Mouse (Mus musculus) gastrocnemius, postnatal 36 days (tissue): Measurements from ENCODE around the gene Clic4. TPM values are rescaled to one million over a fixed set of nuclear protein-coding genes. Genes with fewer than 3 reads are reported as not detected.
"Not testable (repeated sequence)": the region's sequence is repeated elsewhere in the genome, so short reads cannot be mapped to it uniquely, and the experiment has no call there.

ENCODE experiments used
- DNase-seq, 2 experiments: peaks; one replicate each; pipeline ENCODE4 v3.0.0; 2022
- intact Hi-C: fragments of 180-260 bp; cut with DNase I; formaldehyde crosslinking; loops from one replicate; pipeline ENCODE4 v1.15.1; 2025
- total RNA-seq, 2 experiments: library from RNA; stranded (reverse); gene quantifications; 2 replicates each; pipeline ENCODE4 v1.2.3; 2021

Gene Clic4
- total RNA-seq, 2 experiments from 2014 or later = 22.4 to 24.3 TPM

DNA sequence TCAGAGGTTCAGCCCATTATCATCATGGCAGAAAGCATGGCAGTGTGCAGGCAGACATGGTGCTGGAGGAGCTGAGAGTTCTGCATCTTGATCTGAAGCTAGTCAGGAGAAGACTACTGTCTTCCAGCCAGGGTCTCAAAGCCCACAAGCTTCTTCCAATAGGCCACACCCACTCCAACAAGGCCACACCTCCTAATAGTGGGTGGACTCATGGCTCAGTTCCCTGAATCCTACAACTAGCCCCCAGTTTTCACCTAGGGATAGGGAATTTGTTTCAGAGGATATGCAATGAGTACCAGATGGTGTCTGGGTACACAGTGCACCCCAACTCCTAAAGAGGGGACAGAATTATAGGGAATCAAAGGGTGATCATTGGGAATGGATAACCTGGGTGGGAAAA is 24.0 kb upstream of the Clic4 start:
- intact Hi-C loops = no loop called here
- DNase-seq = no peak

DNA sequence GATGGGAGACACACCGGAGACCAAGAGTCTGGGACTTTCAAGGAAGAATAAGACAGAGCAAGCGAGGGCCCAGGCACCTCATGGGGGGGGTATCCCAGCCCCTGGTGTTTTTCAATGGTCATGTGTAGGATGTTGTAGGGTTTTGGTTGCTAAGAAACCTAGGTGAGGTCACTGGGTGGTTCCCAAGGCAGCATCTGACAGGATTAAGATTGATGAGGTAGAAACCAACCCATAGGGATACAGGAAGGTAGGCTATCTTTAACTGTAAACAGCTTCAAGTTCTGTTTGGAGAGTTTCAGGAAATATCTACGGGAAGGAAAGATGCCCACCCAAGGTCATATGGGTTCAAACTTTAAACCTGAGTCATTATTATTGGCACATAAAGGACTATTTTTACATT is 21.2 kb upstream of the Clic4 start:
- intact Hi-C loops = no loop called here
- no peak for DNase-seq

DNA sequence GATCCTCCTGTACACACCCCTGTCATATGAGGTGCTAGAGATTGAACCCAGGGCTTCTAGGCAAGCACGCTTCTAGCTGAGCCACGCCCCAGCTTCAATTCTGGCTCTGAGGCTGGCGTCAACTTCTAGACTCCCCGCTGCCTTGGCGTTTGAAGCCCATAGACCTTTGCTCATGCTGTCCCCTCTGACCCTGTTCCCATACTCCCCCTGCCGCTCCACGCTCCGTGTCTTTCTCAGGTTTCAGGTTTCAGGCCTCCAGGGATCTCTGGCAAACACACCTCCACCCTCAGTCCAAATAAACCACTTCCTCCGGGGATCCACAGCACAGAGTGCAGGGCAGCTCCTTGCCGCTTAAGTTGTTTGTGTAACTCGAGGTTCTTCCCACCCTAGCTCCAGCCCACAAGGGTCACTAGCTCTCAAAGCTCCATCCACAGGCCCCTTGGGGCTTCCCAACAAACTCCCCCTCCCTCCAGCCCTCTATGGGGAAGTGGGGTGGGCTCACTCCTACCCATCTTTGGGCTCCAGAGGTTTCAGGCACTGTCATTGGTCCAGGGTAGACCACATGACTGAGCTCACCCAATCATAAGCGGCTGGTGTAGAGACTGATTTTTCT is 20.0 kb upstream of the Clic4 start:
- intact Hi-C loops = no loop called here
- peak in 1 of 2 experiments; percentile 38 for DNase-seq

DNA sequence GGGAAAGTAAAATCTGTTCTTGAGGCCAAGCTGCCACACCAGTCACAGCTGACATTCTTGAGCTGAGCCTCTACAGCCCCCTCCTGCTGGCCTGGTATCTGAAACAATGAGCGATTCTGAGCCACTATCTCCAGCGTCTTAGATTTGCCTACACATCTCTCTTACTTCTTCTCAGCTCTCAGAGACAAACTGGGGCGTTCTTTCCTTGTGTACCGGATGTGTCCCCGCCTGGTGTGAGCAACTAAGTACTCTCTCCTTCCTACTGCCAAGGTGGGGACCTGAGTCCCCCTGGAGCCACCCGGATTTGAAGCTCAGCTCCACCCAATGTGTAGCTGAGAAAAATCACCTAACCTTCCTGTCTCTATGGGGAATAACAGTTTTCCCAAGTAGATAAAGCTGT is 19.2 kb upstream of the Clic4 start:
- DNase-seq = no peak
- intact Hi-C loops = no loop called here

DNA sequence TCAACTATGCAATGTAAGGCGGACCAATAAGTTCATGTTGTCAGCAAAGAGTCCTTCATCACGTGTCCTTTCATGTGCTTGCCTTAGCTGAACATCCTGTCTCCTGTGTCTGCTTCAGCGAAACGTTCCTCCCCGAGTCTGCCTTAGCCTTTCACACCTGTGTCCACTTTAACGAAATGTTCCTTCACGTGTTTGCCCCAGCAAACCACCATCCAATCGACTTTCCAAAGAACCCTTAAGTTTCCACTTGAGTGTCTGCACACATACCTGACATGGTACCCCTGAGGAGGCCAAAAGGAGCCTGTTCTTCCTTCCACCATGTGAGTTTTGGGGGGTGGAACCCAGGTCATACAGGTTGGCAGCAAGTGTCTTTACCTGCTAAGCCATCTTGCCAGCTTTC is 18.6 kb upstream of the Clic4 start:
- intact Hi-C loops = no loop called here
- DNase-seq = no peak

DNA sequence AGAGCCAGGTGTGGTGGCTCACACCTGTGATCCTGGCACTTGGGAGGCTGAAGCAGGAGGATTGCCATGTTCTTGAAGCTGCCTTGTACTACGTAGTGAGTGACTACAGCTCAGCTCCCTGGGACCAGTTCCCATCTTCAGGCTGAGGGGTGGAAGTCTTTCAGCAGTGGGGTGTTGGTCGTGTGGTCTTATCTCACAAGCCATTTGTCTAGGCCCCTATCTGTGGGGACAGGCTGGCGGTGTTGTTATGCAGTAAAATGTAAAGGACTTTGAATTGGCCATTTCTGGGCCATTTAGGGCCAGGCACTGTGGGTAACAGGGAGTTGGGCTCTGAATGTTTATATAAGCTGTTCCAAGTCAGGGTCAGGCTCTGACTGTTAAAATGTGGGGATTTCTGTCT is 15.4 kb upstream of the Clic4 start:
- intact Hi-C loops = no loop called here

DNA sequence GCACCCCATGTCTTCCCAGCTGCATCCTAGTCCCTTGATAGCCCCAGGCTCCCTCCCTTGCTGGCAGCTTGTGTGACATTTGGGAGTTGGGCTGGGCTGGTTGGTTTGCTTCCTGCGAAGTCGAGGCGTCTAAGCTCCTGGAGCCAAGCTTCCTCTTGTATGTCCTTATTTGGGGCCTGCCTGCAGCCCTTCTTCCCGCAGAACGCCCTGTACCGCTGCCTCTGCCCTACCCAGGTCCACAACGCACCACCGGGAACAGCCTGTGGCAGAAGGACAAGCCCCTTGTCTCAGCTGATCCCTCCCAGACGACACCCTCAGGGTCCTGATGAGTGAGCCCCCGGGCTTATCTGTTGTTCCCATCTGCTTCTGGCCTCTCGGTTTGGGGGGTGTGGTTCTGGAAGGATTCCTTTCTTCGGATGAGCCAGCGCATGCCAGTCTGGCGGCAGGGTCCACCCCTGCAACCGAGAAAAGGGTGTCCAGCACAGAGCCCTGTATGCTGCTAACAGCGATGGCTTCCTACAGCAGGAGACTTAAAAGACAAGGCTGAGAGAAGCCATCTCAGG is 14.3 kb upstream of the Clic4 start:
- no peak for DNase-seq
- intact Hi-C loops = no loop called here

More for the DNA sequence above, 15.4 kb upstream of the Clic4 start:
- DNase-seq = no peak

DNA sequence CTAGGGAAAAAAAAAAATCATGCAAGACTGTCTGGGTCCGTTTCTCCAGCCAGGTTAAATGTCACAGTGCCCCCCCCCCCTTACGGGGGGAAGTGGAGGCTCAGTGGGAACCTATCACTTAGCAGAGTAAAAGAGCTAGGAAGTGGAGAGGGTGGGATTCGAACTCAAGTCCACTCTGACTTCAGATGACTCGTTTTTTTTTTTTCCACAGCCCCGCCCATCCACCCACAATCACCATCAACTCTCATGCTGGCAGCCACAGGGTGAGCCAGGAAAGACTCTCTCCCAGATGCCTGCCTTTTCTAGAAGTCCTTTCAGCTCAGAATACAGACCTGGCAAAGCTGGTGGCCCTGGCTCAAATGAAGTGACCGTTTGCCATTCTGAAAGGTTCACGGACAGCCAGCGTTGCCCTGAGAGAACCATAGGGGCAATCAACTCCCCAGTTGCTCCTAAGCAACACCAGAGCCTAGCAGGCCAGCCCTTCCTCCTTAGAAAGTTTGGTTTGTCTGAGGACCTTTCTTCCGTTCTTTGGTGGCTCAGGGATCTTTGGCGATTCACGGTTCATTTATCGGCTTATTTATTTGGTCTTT is 13.5 kb upstream of the Clic4 start:
- intact Hi-C loops = no loop called here
- no peak for DNase-seq

DNA sequence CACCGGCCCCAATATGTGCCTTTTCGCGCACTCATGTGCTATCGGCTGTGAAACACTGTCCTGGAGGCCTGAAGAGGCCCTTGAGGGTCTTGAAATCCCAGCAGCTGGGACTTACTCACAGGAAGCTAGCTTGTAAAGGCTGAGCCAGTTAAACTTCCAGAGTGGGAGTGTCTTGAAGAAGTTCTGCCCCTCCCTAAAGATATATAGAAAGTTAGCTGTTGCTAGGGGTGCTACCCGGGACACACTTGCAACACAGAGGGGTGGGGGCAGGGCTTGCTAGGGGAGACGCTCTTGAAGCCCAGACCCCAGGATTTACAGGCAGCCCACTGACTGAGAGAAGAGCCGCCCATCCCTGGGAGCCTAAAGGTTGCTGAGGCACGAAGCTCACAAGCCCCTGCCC is 12.8 kb upstream of the Clic4 start:
- intact Hi-C loops = no loop called here
- DNase-seq = no peak

DNA sequence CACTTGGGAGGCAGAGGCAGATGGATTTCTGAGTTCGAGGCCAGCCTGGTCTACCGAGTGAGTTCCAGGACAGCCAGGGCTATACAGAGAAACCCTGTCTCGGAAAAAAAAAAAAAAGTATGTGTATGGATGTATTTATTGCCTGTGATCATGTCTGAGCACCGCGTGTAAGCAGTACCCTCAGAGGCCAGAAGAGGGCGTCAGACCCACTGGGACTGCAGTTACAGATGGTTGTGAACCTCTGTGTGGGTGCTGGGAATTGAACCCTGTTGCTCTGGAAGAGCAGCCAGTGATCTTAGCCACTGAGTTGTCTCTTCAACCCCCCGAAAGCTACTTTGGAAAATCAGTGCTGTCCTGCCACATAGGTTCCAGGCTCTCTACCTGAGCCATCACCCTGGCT is 11.3 kb upstream of the Clic4 start:
- intact Hi-C loops = no loop called here
- DNase-seq = no peak

DNA sequence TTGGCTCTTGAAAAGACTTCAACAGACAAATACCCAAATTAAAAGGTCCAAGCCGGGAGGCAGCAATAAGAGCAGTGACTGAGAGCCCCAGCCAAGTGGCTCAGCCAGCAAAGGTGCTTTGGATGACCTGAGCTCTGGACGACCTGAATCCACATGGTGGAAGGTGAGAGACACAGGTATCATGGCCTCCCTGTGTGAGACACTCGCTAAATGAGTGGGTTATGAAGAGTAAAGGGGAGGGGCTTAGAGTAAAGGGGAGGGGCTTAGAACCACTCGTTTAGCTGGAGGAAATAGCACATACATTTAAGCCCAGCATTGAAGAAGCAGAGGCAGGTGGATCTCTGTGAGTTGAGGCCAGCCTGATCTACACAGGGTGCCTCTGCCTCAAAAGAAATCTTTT is 10.8 kb upstream of the Clic4 start:
- no peak for DNase-seq
- intact Hi-C loops = no loop called here

DNA sequence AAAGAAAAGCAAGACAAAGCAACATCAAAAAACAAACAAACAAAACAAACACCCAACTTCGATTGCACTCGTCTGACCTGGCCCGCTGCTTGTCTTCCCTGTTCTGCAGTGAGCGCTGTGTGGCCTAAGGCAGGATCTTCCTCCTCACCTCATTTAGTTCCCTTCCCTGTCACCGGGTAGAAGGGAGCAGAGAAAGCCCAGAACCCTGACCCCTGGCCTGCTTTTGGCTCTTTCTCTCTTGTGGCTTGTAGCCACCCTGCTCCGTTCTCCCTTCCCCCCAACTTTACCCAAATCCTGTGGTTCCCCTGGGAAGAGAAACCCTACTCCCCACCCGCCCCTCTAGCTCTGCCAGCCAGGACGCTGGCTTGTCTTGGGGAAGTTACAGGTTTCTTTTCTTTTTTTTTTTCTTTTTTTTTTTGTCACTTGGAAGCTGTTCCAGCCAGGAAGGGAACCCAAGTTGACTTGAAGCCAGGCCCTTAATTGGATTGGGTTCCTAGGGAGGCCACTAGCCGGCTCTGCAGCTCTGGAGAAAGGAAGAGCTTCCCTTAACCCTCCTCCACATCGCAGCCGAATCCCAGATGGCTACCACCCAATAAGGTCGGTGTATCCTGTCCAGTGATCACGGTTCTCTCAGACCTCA is 10.2 kb upstream of the Clic4 start:
- intact Hi-C loops = no loop called here
- DNase-seq = peak in 1 of 2 experiments; percentile 33

DNA sequence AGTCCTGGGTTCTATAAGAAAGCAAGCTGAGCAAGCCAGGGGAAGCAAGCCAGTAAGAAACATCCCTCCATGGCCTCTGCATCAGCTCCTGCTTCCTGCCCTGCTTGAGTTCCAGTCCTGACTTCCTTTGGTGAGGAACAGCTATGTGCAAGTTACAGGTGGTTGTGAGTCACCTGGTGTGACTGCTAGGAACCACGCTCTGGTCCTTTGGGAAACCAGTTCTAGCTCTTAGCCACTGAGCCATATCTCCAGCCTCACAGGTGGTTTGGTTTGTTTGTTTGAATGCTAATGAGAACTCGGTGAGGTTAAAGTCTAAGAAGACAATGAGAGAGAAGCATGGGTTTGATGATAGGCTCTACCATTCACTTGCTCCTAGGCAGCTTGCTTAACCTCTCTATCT is 7.4 kb upstream of the Clic4 start:
- intact Hi-C loops, DNase-seq: not testable (repeated sequence)

DNA sequence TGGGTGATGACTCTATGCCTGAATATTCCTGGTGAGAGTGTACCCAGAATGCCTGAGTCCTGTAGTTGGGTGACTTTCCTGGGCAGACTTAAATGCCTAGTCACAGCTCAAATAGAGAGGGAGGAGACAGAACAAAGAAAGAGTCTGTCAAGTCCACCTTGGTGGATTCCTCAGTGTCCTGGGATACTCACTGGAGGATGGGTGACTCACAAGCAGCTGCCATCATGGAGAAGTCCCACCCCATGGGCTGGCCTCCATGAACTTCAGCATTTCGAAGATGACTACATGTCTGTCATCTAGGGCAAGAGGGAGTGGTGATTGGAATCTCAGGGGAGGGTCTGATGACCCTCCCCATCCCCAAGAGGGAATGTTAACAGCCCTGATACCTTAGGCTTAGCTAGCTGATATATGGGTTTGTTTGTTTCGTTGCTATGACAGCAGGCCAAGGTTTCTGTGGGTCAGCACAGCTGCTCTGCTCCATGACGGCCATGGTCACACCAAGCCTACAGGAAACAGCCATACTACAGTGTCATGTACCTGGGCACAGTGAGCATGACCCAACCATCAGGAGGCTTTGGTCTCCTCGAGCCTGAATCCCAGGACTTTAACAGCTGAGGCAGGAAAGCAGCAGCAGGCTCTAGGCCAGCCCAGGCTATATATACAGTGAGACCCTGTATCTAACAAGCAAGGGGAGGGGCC is 4.2 kb upstream of the Clic4 start:
- intact Hi-C loops = no loop called here
- DNase-seq = no peak

DNA sequence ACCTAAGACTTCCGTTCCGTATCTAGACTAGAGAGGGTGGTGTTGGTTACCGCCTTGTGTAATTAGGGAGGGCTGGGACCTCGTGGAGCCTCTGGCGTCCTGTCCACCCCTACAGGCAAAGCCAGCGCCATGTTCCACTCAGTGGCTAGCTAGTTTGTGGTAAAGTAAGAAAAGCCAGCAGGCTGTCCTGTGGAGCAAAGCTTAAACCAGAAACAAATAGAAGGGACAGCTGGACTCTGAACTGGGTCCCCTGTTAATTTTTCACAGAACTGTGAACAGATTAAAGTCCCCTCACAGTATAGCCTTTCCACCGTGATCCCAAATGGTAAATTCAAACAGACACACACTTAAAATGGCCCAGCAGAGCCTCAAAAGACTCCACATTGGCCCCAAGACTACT is 2.1 kb upstream of the Clic4 start:
- intact Hi-C loops = loop anchor here (5.0 kb wide), 2 partner anchors 43 to 52 kb away; no protein-coding TSS in a partner anchor
- DNase-seq = no peak

DNA sequence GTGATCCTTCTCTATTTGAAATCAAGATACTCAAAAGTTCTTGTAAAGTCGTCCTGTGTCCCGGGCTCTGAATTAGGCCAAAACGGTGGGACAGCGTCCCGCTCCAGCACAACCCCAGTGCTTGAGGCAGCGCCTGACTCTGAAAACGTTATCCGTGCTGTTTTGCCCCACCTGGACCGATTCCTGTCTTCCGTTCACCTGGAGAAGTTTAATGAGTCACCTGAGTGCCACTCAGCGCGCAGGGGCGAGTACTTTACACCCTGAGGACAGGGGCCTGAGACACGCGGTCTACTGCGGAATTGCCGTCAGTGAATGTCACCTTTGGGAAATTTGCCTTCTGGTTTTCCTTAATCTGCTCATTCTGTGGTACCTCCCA is 681 bp upstream of the Clic4 start:
- peak in 1 of 2 experiments; percentile 36 for DNase-seq
- intact Hi-C loops = loop anchor here (5.0 kb wide), 2 partner anchors 44 to 51 kb away; no protein-coding TSS in a partner anchor

DNA sequence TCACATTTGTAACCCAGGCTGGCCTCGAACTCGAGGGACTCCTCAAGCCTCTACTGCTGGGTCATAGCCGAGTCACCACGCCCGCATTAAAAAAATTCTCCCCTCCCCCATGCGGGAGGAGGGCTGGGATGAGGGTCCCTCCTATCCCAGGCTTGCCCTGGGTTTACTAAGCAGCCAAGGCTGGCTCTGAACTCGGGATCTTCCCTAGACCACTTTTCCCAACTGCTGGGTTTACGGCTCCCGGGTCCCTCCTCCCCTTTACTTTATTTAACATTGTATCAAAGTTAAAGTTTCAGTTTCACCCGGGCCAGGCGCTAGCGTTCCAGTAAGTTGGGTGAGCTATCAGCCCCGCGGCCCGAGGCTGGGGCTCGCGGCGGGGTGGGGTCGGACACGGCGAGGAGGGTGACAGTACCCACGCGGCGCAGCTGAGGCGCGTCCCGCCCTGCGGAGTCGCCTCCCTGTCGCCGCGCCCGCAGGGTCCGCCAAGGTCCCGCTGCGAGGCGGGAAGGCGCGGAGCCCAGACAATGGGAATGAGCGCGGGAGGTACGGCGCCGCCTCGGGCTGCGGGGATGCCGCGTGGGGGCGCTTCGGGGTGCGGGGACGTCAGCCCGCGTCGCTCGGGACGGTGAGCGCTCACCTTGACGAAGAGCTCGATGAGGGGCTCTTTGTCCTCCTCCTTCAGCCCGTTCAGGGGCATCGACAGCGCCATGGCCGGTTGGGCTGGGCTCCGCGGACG is 565 bp downstream of the Clic4 start:
- intact Hi-C loops = loop anchor here (5.0 kb wide), 2 partner anchors 45 to 50 kb away; no protein-coding TSS in a partner anchor
- DNase-seq = peak; percentile 51 to 67

DNA sequence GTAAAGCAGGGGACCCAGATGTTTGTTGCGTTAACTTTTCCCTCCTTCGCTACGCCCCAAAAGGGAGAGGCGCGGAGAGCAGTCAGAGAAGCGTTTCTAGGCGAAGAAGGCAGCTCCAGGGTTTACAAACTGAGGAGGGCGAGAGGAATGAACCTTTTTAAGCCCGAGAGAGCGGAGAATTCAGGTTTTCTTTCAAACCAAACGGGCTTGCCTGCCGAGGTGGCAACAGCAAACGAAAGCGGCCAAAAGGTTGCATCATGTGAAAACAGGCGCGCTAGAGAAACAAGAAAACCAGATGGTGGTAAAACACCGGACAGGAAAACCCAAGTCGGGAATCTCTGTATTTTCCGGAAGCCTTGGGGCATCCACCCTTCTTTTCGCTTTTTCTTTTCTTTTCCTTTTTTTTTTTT is 1.2 kb downstream of the Clic4 start:
- no peak for DNase-seq
- intact Hi-C loops = loop anchor here (5.0 kb wide), 2 partner anchors 46 to 49 kb away; no protein-coding TSS in a partner anchor

DNA sequence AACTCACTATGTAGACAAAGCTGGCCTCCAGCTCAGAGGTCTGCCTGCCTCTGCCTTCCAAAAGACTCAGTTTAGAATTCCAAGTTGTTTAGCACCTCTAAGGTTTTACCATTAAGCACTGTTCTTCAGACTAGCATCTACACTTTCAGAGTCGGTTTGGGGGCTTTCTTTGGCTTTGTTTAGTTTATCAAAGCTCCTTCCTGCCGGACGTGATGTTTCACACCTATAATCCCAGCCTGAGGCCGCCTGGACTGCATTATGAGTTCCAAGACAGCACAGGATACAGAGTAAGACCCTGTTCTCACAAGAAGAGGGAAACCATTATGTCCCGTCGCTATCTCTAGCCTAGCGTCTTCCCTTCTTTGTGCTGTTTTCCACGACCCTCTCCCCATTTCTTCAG is 2.1 kb downstream of the Clic4 start:
- no peak for DNase-seq
- intact Hi-C loops = loop anchor here (5.0 kb wide), 2 partner anchors 47 to 48 kb away; no protein-coding TSS in a partner anchor

DNA sequence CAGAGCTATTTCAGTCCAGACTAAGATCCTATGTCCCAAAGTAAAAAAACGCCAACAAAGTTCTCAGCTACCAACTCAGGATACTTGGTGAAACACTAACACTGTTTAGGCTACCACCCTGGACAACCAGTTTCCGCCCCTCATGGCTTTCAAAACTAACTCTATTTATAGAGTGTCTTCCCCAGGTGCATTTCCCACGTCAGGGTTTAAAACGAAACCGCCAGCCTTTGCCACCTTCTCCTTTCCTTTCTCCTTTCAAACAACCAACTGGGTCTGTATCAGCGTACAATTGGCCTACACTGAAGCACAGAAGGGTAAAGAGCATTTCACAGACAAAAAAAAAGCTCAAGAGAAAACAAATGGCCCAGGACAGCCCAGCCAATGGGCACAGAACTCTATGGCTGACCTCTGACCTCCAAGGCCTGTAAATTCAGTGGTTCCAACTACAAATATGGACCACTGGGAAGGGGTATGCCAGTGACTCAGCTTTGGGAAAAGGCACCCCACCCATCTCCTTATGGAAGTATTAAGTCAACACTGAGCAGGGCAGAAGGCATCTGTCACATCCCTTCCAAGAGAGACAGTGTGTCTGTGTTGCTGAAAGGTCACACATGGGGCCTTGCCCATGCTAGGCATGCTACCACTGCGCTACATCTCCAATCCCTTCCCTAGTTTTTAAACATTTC is 2.8 kb downstream of the Clic4 start:
- intact Hi-C loops = loop anchor here (5.0 kb wide), 2 partner anchors 47 to 48 kb away; no protein-coding TSS in a partner anchor
- DNase-seq = no peak
